Mouse (Mus musculus) heart, adult 9 months (tissue): ENCODE measurements at regions not wholly inside any gene's neighbourhood (a gene's known extent, or its start where the extent isn't known, plus 50 kb on each side); places are given as distances from the start of the nearest gene placed in this dataset.

ENCODE experiments used
- DNase-seq, 2 experiments: peaks; one replicate each; pipeline ENCODE4 v3.0.0; 2022; ENCODE audit warnings: low spot score in 2 of 2

DNA sequence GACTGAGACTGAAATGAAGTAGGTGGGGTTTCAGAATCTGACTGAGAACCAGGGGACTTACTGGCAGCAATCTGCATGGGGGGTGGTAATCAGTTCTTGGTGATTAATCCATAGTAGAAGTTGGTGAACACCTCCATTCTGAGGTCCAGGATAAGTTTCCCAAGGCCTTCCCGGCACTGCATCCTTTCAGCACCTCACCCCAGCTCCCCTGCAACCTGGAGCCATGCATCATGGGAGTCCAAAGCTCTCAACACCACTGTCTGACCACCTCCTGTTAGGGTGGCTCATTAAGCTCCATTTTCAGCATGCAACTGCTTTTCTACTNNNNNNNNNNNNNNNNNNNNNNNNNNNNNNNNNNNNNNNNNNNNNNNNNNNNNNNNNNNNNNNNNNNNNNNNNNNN lies 157.0 kb downstream of the Cyp26b1 start:
- no peak for DNase-seq

- peak; percentile 55 to 57 for DNase-seq
Measured at GRCm38 (mm10) chr6:84434532-84434931, 159.2 kb downstream of the Cyp26b1 start.

GRCm38 (mm10) chr6:84431622-84431955 lies 162.1 kb downstream of the Cyp26b1 start:
- DNase-seq, result no peak

GRCm38 (mm10) chr6:84430925-84431621 lies 162.6 kb downstream of the Cyp26b1 start:
- DNase-seq, result no peak

DNA sequence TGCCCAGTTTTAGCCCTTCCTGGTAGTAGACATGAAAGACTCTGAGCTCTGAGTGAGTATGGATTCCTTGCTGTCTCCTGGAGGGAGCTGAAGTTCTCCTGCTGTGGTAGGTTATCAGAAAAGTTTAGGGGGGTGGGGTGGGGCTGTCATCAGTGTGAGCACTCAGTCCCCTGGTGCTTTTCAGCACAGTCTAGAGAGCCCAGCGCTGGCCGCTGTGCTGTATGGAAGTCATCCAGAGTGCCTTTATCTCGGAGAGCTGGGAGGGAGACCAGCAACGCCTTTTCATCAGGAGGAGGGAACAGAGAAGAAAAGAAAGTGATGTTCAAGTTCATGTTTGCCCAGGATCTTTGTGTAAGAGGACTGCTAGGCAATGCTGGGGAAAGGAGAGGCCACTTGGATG lies 163.6 kb downstream of the Cyp26b1 start:
- peak; percentile 20 to 35 for DNase-seq

DNA sequence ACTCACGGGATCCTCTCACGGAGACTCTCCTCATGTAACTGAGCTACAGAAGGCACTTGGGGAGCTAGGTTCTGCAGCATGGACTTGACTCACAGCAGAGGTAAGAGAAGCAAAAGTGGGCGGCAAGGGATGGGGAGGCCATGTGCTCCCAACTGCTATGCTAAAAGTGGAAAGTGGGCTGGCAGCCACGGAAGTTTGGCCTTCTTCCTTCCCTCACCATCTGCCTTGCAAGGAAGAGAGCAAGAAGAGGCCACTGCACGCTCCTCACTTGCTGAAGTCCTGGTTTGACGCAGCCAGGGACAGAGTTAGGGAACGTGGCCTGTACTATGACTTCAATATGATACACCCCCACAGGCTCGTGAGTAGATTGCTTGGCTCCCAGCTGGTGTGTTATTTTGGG lies 164.5 kb downstream of the Cyp26b1 start:
- peak in 1 of 2 experiments; percentile 28 for DNase-seq

DNA sequence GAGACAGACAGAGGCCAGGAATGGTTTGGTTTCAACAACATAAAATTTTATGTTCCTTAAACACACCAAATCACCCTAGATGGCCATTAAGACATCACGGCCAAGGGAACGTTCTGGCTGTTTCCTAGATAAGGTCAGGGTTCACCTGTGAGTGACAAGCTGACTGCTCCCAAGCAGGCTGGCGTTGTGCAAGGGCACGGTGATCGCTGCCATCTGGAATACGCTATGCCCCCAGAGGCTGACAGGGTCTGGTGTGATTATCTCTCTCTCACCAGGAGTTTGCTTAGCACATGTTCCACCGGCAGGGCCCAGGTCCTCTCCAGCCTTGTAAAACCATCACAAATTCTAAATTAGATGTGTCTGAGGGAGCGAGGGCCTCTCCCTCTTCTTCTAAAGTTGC lies 167.0 kb downstream of the Cyp26b1 start:
- DNase-seq, result no peak

DNA sequence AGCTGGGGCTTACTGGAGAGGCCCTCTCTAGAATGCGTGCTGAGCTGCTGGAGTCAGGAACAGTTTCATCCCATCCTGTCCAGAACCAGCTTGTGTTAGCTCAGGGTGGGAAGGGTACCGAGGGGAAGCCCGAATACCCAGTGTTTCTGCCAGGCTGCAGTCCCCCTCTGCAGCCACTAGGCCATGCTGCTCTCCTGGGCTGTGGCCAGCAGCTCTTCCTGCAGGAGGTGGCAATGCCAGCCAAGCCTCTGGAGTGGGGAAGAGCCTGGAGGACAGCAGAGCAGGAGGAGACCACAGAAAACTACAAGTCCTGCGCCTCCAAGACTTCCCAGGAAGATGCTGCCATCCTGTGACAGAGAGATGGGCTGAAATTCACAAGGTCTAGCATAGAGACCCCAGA lies 167.9 kb downstream of the Cyp26b1 start:
- DNase-seq, result no peak

DNA sequence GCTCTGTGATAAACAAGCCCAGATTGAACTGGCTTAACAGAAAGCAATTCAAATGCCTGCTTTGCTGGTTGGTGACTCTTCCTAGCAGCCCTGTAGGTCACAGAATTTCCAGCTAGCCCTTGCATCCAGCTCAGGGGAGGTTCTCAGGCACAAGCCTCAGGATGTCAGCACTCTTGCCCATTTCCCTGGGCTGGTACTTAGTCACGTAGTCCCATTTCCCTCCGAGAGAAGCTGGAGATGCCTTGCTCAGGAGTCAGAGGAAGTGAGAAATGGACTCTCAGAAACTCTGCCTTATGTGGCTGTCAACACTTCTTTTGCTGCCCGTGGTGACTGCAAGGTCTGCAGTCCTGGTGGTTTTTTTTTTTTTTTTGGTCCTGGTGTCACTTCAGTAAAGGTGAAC lies 170.8 kb downstream of the Cyp26b1 start:
- DNase-seq, result no peak

- no peak for DNase-seq
Measured at GRCm38 (mm10) chr6:84419691-84420090, 174.0 kb downstream of the Cyp26b1 start.

GRCm38 (mm10) chr6:84419281-84419680 lies 174.4 kb downstream of the Cyp26b1 start:
- no peak for DNase-seq

DNA sequence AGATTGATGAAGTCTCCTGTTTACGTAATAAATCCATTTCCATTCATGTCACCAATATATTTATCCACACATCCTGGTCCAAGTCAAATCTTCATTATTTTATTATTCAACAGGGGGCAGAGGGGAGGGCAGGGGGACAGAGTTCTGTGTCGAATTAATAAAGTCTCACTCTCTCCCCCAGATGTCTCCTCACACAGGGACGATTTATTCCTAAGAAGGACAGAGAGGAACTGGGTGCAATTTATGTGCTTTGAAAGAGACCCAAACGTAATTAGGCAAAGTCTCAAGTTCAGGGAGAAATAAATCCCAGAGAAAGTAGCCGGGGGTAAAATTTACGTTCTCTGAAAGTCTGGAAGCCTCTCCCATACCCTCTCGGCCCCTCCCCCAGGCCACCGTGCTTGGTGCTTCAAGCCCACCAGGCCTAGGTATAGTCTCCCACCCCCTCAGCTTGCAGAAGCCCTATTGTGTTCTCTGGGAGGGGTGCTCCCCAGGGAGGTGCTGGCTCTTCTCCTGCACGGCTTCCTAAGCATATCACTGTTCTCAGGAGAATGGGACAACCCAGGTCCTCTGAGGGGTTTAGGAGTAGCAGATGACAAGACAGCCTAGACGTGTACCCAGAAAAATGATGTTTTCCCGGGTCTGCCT lies 176.6 kb downstream of the Cyp26b1 start:
- DNase-seq, result no peak

GRCm38 (mm10) chr6:84414400-84414799 lies 179.3 kb downstream of the Cyp26b1 start:
- DNase-seq, result no peak

GRCm38 (mm10) chr6:84409863-84410513 lies 183.7 kb downstream of the Cyp26b1 start:
- DNase-seq, result no peak

DNA sequence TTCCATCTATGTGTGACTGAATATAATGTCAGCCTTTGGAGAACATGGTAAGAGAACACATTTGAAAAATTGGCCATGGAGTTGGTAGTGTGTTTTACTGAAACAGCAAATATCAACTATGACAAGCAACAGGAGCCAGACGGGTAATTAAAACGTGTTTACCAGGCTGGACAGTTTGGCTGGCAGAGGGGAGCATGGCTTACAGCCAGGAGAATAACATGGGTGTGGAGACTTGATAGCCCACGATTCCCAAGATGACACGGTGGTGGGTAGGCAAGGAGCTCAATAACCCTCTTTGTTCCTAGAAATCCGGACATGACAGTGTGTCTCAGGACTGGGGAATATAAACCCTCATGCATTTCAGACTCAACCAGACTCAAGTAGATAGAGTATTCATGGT lies 185.2 kb downstream of the Cyp26b1 start:
- no peak for DNase-seq

GRCm38 (mm10) chr6:84407773-84408172 lies 185.9 kb downstream of the Cyp26b1 start:
- DNase-seq, result peak in 1 of 2 experiments; percentile 38

DNA sequence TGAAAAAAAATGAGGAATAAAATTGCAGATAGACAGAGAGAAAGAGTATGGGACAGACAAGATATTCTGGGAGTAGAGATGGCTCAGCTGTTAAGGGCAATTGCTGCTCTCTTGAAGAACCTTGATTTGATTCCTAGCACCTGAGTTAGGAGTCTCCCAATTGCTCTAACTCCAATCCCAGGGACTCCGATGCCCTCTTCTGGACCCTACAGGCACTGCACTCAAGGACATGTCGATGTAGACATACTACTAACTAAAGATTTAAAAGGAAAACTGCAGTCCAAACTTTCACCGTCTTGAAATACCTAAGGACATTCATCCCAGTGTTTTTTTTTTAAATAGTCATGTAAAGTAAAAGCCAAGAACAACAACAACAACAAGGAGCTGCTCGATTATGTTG lies 189.0 kb downstream of the Cyp26b1 start:
- DNase-seq, result no peak

DNA sequence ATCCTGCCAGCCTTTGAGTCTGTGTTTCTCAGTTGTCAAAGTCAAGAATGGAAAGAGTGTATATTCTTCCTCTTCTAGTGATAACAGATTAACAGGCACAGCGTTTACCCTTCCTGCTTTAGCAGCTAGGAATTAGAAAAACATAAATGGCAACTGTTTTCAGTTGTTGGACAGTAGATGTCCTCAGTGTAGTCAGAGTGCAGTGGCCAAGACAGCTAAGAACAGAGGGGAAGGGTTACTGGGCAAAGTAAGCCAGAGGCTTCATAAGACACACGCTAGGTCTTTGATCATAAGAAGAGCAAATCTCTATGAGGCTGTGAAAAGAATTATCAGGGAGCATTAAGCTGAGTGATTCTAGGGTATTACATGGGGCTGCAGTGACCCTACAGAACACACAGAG lies 191.3 kb downstream of the Cyp26b1 start:
- no peak for DNase-seq

DNA sequence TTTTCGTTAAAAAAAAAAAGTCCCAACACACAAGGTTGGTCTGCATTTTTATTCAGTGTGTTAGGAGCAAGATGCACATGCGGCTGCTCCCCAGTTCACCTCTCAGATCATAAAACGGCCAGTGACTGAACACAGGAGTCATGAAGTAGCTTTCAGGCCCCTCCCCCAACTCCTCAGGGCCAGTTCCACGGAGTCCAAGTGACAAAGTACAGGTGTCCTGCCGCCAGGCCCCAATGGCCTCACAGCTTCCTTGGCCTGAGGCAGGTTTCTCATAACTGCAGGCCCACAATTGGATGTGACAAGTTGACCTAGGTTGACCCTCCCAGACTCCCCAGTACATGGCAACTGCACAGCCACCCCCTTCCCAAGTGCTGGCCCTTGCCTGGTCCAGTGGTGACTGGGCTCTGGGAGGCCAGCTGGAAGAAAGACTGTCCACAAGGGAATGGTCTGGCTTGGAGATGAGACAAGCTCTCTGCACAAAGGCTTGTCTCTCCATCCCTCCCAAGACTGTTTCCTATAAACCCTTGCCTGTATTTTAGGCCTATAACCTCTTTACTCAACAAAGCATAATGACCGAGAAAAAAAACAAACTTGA lies 199.1 kb downstream of the Cyp26b1 start:
- no peak for DNase-seq

DNA sequence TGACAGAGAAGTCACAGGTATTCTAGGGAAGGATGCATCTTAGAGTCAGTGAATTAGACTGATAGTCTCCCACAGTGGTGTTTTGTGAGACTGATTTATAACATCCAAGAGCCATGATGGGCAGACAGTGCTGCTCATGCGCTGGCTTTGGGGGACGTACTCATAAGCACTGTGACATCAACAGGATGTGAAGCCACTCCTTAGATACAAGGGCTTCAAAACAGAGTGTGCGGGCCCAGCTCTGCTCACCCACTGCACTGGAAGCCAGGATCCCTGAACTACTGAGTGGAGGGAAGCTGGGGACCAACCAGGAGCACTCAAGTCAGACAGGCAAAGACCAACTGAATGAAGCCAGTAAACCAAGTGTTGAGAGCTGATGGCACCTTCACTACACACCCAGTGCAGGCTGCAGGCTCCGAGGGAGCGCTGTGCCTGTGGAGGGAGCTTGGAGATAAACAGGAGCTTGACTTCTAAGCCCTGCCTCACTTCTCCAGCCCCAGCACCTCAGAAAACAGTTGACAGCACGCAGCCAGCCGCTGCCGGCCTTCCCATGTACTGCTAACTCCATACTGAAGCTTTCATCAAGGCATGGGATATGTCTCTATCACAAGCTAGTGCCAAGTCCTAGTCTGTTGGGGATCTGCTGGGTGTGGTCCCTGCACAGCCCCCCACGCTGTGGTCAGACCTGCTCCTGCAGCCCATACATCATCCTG lies 200.0 kb downstream of the Cyp26b1 start:
- no peak for DNase-seq

DNA sequence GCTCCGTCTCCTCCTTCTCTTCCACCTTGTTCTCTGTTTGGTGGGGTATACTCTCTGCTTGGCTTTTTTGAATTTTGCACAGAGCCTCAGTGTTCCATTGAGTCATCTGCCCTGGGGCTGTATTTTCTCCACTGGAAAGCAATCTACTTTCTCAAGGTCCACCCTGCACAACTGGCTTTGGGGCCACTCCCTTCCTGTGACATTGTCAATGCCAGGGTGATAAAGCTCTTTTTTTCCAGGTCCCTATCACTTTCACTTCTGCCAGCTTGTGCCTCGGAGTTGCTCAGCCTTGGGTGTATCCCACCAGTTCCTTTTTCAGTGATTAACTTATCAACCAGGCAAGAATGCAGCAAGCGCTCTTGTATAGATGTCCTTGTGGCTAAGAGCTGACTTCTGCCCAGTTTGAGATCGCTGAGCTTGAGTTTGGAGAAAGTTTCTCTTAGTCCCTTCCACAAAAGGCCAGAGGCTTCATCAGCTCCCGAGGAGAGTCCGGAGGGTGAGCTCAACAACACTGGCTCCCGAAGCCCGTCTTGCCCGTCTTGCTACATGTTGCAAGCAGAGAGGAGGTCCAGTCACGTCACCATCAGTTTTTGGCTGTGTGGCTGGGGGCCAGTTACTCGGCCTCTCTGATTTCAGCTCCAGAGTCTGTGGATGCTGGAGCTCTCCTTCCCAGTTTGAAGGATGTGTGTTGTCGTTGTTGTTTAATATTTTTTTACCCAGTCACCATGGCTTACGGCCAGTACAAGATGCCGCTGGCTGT lies 200.8 kb downstream of the Cyp26b1 start:
- no peak for DNase-seq
